15 mouse cellular contexts compared by ENCODE assay signal in the genomic region with DNA sequence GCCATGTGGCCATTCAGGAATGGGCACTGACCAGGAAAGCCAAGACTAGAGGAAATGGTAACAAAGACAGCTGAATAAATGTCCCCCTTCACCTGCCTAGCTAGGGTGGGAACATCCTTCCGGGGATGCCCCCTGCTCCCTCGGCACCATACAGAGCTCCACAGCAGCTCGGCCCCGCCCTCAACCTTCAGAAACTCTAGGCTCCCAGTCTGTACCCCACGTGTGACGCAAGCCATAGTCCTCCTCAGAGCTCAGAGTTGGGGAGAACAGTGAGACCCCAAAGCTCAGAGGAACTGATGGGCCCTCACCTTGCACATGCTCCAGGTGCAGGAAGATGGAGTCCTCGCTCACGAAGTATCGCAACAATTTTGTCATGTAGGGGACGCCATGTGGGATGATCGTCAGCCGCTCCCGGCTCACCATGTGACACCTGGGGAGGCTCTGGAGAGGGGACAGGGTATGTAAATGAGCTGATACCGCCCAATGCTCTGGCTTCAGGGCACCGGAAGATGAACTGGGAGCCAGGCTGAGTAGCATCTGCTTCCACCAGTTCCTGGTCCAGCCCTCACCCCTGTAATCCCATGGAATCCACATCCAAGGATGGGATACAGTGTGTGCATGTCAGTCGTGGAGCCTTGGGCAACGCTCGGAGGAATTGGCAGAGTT. TPM values are rescaled to one million over a fixed set of nuclear protein-coding genes. Genes with fewer than 3 reads are reported as not detected.
A peak's percentile ranks its signal among the peaks of the same experiment; 100 is the strongest.
DNase-seq lines count a peak whose midpoint lies in the region; ATAC-seq and TF ChIP-seq lines count a peak whose summit lies in the region.
"Had no signal": no experiment of that assay in that cellular context is flagged by ENCODE, and none has a peak within 500 bp of the region (broad histone marks: within the 10 kb centered on the region; RNA-seq: fewer than 3 reads in every experiment).

No protein-coding gene starts in this region.

- TF ChIP-seq CTCF in stomach, postnatal 0 days (IDR thresholded peaks at IDR 0.05; ENCODE audit: low read depth) = no peak

- H3K4me1 ChIP-seq in heart, embryonic 14.5 days (ENCODE audit: control insufficient read depth in 2 of 2, insufficient read depth in 2 of 2, low read length in 2 of 2) = peaks cover 3 to 9% of the 10 kb centered on the region in 2 experiments; a peak in 3 of 4 replicates
- 0 out of 2 replicates have a peak, but pooled peaks cover 5% of the 10 kb centered on the region for H3K4me1 ChIP-seq in stomach, embryonic 15.5 days
- no peaks in the 10 kb centered on the region for H3K4me1 ChIP-seq in stomach, postnatal 0 days (replicated peaks; ENCODE audit: control insufficient read depth, insufficient read depth)
- H3K4me1 ChIP-seq in embryonic facial prominence, embryonic 10.5 days = peaks cover 12% of the 10 kb centered on the region; the same call in 1 of the 2 replicates
- H3K4me1 ChIP-seq: liver, embryonic 15.5 days; neural tube, embryonic 15.5 days had no signal

- no peak for DNase-seq in heart, postnatal 4 days
- no peak for DNase-seq in stomach, postnatal 0 days (ENCODE audit: low spot score)
- DNase-seq in embryonic facial prominence, embryonic 10.5 days (ENCODE audit: low spot score) = no peak
- DNase-seq in left cerebral cortex, adult 9 months (ENCODE audit: low spot score in 2 of 2) = no peak
- DNase-seq: cerebellum, adult 11-12 months; kidney, postnatal 4 days; right cerebral cortex, adult 18-20 months had no signal

- H3K36me3 ChIP-seq in heart, embryonic 14.5 days (ENCODE audit: control insufficient read depth, insufficient read depth, low read length) = peaks cover 6% of the 10 kb centered on the region
- H3K36me3 ChIP-seq in stomach, embryonic 15.5 days = no peaks in the 10 kb centered on the region
- no peaks in the 10 kb centered on the region for H3K36me3 ChIP-seq in stomach, postnatal 0 days (ENCODE audit: control insufficient read depth, insufficient read depth, low read length)
- peaks cover 11% of the 10 kb centered on the region for H3K36me3 ChIP-seq in embryonic facial prominence, embryonic 10.5 days (replicated peaks)

- H3K9ac ChIP-seq in heart, embryonic 14.5 days (ENCODE audit: low read length) = no peak overlapping the region
- no peak overlapping the region for H3K9ac ChIP-seq in stomach, embryonic 15.5 days
- H3K9ac ChIP-seq in stomach, postnatal 0 days (ENCODE audit: low read length) = no peak overlapping the region
- H3K9ac ChIP-seq: liver, embryonic 15.5 days; neural tube, embryonic 15.5 days had no signal

- 32% methylated on average over 18 of the region's 18 CpGs for WGBS in heart, embryonic 14.5 days
- 32% methylated on average over 18 of the region's 18 CpGs for WGBS in stomach, embryonic 15.5 days
- 37% methylated on average over 18 of the region's 18 CpGs for WGBS in stomach, postnatal 0 days
- WGBS in embryonic facial prominence, embryonic 10.5 days = 47% methylated on average over 18 of the region's 18 CpGs

- H3K27me3 ChIP-seq in heart, embryonic 14.5 days (ENCODE audit: control insufficient read depth, insufficient read depth, low read length) = peaks cover 8% of the 10 kb centered on the region; the same call in 1 of the 2 replicates
- no peaks in the 10 kb centered on the region for H3K27me3 ChIP-seq in stomach, embryonic 15.5 days (replicated peaks)
- no peaks in the 10 kb centered on the region for H3K27me3 ChIP-seq in stomach, postnatal 0 days (ENCODE audit: control insufficient read depth, insufficient read depth, low read length)
- peaks cover 26% of the 10 kb centered on the region for H3K27me3 ChIP-seq in embryonic facial prominence, embryonic 10.5 days (replicated peaks; ENCODE audit: low read depth, poor library complexity, severe bottlenecking)
- H3K27me3 ChIP-seq: neural tube, embryonic 15.5 days had no signal

- H3K9me3 ChIP-seq in heart, embryonic 14.5 days (ENCODE audit: control insufficient read depth, low read length) = no peaks in the 10 kb centered on the region
- no peaks in the 10 kb centered on the region for H3K9me3 ChIP-seq in stomach, embryonic 15.5 days
- H3K9me3 ChIP-seq in stomach, postnatal 0 days (ENCODE audit: control insufficient read depth, low read length) = no peaks in the 10 kb centered on the region
- H3K9me3 ChIP-seq in embryonic facial prominence, embryonic 10.5 days = no peaks in the 10 kb centered on the region
- H3K9me3 ChIP-seq: liver, embryonic 15.5 days; neural tube, embryonic 15.5 days had no signal

- no peak overlapping the region for H3K4me3 ChIP-seq in heart, embryonic 14.5 days (ENCODE audit: control insufficient read depth in 1 of 2, insufficient read depth in 1 of 2, low read depth in 1 of 2, low read length in 2 of 2)
- H3K4me3 ChIP-seq in stomach, embryonic 15.5 days (replicated peaks) = no peak overlapping the region
- no peak overlapping the region for H3K4me3 ChIP-seq in stomach, postnatal 0 days (ENCODE audit: low read depth, low read length)
- 0 out of 2 replicates have a peak overlapping the region, but pooled peaks have one; percentile 23 for H3K4me3 ChIP-seq in embryonic facial prominence, embryonic 10.5 days
- H3K4me3 ChIP-seq: liver, embryonic 15.5 days; neural tube, embryonic 15.5 days had no signal

- no peak overlapping the region for H3K27ac ChIP-seq in heart, embryonic 14.5 days (replicated peaks in 1 of 2; ENCODE audit: control insufficient read depth in 1 of 2, insufficient read depth in 1 of 2, low read depth in 2 of 2, low read length in 2 of 2)
- no peak overlapping the region for H3K27ac ChIP-seq in stomach, embryonic 15.5 days
- no peak overlapping the region for H3K27ac ChIP-seq in stomach, postnatal 0 days (replicated peaks)
- H3K27ac ChIP-seq in embryonic facial prominence, embryonic 10.5 days (replicated peaks) = no peak overlapping the region
- H3K27ac ChIP-seq: liver, embryonic 15.5 days; neural tube, embryonic 15.5 days had no signal

- ATAC-seq in heart, embryonic 14.5 days (ENCODE audit: insufficient number of reproducible peaks, insufficient read depth, low FRiP score, low read depth) = no peak
- no peak for ATAC-seq in stomach, embryonic 15.5 days (ENCODE audit: insufficient read depth, low FRiP score, low read depth)
- no peak for ATAC-seq in stomach, postnatal 0 days (ENCODE audit: low FRiP score, low TSS enrichment)
- ATAC-seq in erythroid progenitor cell, adult 5-6 weeks (replicated peaks; ENCODE audit: low FRiP score, poor library complexity, severe bottlenecking) = no peak
- ATAC-seq: inflammation-experienced regulatory T-cells, adult 6 months had no signal

- no peak for TF ChIP-seq EP300 in stomach, postnatal 0 days (optimal IDR thresholded peaks at IDR 0.05)

- peak overlapping the region; percentile 31 for H3K4me2 ChIP-seq in heart, embryonic 14.5 days (ENCODE audit: low read length)
- H3K4me2 ChIP-seq in stomach, embryonic 15.5 days = peak overlapping the region; percentile 12; the same call in 1 of the 2 replicates
- H3K4me2 ChIP-seq in stomach, postnatal 0 days (replicated peaks; ENCODE audit: low read depth) = no peak overlapping the region
- H3K4me2 ChIP-seq: liver, embryonic 15.5 days; neural tube, embryonic 15.5 days had no signal

RNA-seq across cellular contexts. Expression of a gene that starts 10.9 kb away (rescaled TPM):
- polyA plus RNA-seq in heart, embryonic 14.5 days (2014; fragmentation: Nextera tagmentation; extraction: Ambion mirVana) = 0.77 and 1.1 TPM in 2 replicates
- total RNA-seq in heart, postnatal 4 days (2021) = 1 to 10 TPM; 2.3 to 3.0 TPM
- 1.7 and 1.8 TPM in 2 replicates for polyA plus RNA-seq in stomach, embryonic 15.5 days (2015; fragmentation: Nextera tagmentation; extraction: Ambion mirVana)
- polyA plus RNA-seq in stomach, postnatal 0 days (2015; fragmentation: Nextera tagmentation; extraction: Ambion mirVana) = 0.65 and 0.75 TPM in 2 replicates
- polyA plus RNA-seq in embryonic facial prominence, embryonic 10.5 days (2016; fragmentation: Nextera tagmentation; extraction: Ambion mirVana) = 2.0 and 2.2 TPM in 2 replicates
- total RNA-seq in erythroid progenitor cell, adult 5-6 weeks (2015; ENCODE audit: low replicate concordance) = not detected in 2 replicates
- not detected in 2 replicates for total RNA-seq in erythroid progenitor cell, adult 5-6 weeks (2017; ENCODE audit: low replicate concordance)
- total RNA-seq: hematopoietic stem cell, adult 5-6 weeks had no signal

RNA-seq across cellular contexts. Expression of a gene that starts 29.5 kb away (rescaled TPM):
- 197 and 203 TPM in 2 replicates for polyA plus RNA-seq in heart, embryonic 14.5 days (2014; fragmentation: Nextera tagmentation; extraction: Ambion mirVana)
- total RNA-seq in heart, postnatal 4 days (2021) = 100 to 1,000 TPM; 538 to 559 TPM
- 102 and 106 TPM in 2 replicates for polyA plus RNA-seq in stomach, embryonic 15.5 days (2015; fragmentation: Nextera tagmentation; extraction: Ambion mirVana)
- polyA plus RNA-seq in stomach, postnatal 0 days (2015; fragmentation: Nextera tagmentation; extraction: Ambion mirVana) = 63.2 and 70.2 TPM in 2 replicates
- 106 TPM in 2 replicates for polyA plus RNA-seq in embryonic facial prominence, embryonic 10.5 days (2016; fragmentation: Nextera tagmentation; extraction: Ambion mirVana)
- total RNA-seq in erythroid progenitor cell, adult 5-6 weeks (2015; ENCODE audit: low replicate concordance) = 106 and 118 TPM in 2 replicates
- total RNA-seq in erythroid progenitor cell, adult 5-6 weeks (2017; ENCODE audit: low replicate concordance) = 181 and 293 TPM in 2 replicates

RNA-seq across cellular contexts. Expression of a gene that starts 29.6 kb away (rescaled TPM):
- 1.9 and 2.9 TPM in 2 replicates for polyA plus RNA-seq in heart, embryonic 14.5 days (2014; fragmentation: Nextera tagmentation; extraction: Ambion mirVana)
- 1 to 10 TPM; 2.3 to 2.6 TPM for total RNA-seq in heart, postnatal 4 days (2021)
- 2.9 and 3.0 TPM in 2 replicates for polyA plus RNA-seq in stomach, embryonic 15.5 days (2015; fragmentation: Nextera tagmentation; extraction: Ambion mirVana)
- 1.5 and 1.9 TPM in 2 replicates for polyA plus RNA-seq in stomach, postnatal 0 days (2015; fragmentation: Nextera tagmentation; extraction: Ambion mirVana)
- 2.9 and 3.7 TPM in 2 replicates for polyA plus RNA-seq in embryonic facial prominence, embryonic 10.5 days (2016; fragmentation: Nextera tagmentation; extraction: Ambion mirVana)
- total RNA-seq in erythroid progenitor cell, adult 5-6 weeks (2015; ENCODE audit: low replicate concordance) = 7.5 and 14.1 TPM in 2 replicates
- total RNA-seq in erythroid progenitor cell, adult 5-6 weeks (2017; ENCODE audit: low replicate concordance) = 6.0 and 21.6 TPM in 2 replicates
- total RNA-seq: monocyte, adult 5-6 weeks had no signal

RNA-seq across cellular contexts. Expression of a gene that starts 37.4 kb away (rescaled TPM):
- polyA plus RNA-seq in heart, embryonic 14.5 days (2014; fragmentation: Nextera tagmentation; extraction: Ambion mirVana) = 8.9 and 10.6 TPM in 2 replicates
- 1 to 10 TPM; 3.7 to 4.9 TPM for total RNA-seq in heart, postnatal 4 days (2021)
- 14.7 and 16.0 TPM in 2 replicates for polyA plus RNA-seq in stomach, embryonic 15.5 days (2015; fragmentation: Nextera tagmentation; extraction: Ambion mirVana)
- polyA plus RNA-seq in stomach, postnatal 0 days (2015; fragmentation: Nextera tagmentation; extraction: Ambion mirVana) = 3.0 and 3.5 TPM in 2 replicates
- polyA plus RNA-seq in embryonic facial prominence, embryonic 10.5 days (2016; fragmentation: Nextera tagmentation; extraction: Ambion mirVana) = 9.3 and 9.8 TPM in 2 replicates
- total RNA-seq in erythroid progenitor cell, adult 5-6 weeks (2015; ENCODE audit: low replicate concordance) = not detected in 2 replicates
- 0.39 TPM in 1 of 2 replicates, not detected in the other for total RNA-seq in erythroid progenitor cell, adult 5-6 weeks (2017; ENCODE audit: low replicate concordance)
- total RNA-seq: monocyte, adult 5-6 weeks had no signal
- polyA plus RNA-seq: inflammation-experienced regulatory T-cells, adult 6 months had no signal
